Mouse (Mus musculus) urinary bladder, postnatal 25 days (tissue): ENCODE data around the gene Med26.
A peak's percentile ranks its signal among the peaks of the same experiment; 100 is the strongest.

Experiments used
- DNase-seq: peaks from one replicate; pipeline ENCODE4 v3.0.0; 2022; ENCODE audit warnings: low spot score

The Med26 gene

GRCm38 (mm10) chr8:72547802-72548643, at the start of gene Med26:
Gene Med26 (minus strand): TSS chr8:72548270.
- DNase-seq: peak; percentile 95

DNA sequence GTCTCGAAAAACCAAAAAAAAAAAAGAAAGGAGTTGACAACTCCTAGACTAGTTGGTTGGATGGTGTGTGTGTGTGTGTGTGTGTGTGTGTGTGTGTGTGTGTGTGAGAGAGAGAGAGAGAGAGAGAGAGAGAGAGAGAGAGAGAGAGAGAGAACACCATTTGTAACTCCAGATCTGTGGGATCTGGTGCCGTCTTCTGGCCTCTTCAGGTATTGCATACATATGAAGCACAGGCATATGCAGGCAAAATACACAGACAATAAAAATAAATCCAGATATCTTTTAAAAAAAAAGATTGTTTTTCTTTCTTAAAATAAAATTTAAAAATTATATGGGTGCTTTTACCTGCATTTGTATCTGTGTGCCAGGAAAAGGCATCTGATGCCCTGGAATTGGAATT, 42.1 kb upstream of the Med26 start:
- no peak for DNase-seq

GRCm38 (mm10) chr8:72589286-72589685, 41.2 kb upstream of the Med26 start:
- no peak for DNase-seq

DNA sequence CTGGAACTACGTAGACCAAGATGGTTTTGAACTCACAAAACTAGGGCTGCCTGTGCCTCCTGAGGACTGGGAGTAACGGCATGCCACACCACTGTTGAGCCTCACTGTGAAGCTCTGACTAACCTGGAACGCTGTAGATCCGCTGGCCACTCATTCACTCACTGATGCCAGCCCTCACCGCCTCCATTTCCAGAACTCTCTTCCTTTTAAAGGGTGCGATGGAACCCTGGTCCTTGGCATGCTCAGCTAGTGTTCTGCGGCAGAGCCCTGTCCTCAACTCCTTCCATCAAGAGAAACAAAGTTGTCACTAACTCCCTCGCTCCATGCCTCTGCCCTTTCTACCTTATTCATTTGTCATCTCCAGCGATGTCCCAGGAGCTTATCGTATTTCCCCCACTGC, 40.8 kb upstream of the Med26 start:
- no peak for DNase-seq

DNA sequence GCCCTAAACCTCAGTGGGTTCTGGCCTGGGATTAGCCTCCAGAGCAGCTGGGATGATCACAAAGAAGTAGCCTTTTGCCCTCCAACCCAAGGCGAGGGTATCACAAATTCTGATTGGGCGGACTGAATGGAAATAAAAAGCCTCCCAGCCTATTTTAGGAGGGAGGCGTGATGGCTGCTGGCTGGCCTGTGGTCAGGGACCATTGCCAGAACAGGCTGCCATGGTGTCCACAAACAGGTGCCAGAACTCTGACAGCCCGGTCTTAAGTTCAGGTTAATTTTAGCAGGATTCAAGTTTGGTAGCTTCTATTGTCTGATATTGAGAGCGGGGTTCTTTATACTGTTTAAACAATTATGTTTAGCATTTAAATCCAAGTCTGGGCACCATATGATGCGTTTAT, 39.7 kb upstream of the Med26 start:
- DNase-seq: no peak

- DNase-seq: no peak
Measured at GRCm38 (mm10) chr8:72584390-72584789, 36.3 kb upstream of the Med26 start.

GRCm38 (mm10) chr8:72583056-72583771, 35.1 kb upstream of the Med26 start:
- DNase-seq: no peak

DNA sequence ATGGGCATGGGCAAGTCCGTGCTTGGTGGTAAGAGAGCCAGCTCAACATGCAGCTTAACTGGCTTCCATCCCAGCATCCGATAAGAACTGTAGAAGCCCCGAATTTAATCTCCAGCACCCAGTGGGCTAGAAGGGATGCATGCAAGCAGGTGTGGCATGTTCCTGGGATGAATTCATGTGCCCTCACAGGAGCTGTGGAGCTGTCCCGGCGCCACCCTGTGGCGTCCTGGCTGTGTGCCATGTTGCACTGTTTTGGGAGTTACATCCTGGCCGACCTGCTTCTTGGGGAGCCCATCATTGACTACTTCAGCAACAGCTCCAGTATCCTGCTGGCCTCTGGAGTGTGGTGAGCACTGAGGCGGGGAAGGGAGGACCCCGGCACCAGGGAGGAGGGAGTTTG, 31.3 kb upstream of the Med26 start:
- no peak for DNase-seq

DNA sequence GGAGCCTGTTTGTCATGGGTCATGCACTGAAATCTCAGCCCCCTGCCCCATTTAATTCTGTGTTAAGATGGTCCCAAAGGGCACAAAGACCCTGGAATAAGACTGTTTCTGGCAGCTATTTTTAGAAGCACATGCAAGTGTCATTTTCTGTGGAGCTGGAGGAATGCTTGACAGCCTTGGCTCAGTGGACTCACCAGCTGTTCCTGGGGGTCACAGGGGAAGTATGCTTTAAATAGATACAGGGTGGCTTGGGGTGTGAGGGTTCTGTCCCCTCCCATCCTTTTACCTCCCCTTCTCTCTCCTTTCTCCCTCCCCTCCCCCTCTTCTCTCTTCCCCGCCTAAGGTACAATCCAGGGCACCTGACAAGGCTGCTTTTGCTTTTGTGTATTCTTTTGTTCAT, 29.9 kb upstream of the Med26 start:
- no peak for DNase-seq

GRCm38 (mm10) chr8:72577266-72577665, 29.2 kb upstream of the Med26 start:
- DNase-seq: no peak

DNA sequence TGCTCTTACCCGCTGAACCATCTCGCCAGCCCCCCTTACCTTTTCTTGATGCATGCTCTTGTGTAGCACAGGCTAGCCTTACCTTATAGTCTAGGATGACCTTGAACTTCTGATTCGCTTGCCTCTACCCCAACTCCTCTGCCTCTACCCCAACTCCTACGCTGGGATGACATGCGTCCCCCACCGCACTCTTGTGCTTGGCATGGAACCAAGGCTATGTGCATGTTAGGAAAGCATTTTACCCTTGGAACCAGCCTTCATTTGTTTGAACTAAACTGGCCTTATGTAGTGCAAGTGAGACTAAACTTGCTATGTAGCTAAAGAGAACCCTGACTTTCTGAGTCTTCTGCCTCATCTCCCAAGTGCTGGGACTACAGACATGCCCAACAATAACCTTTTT, 27.8 kb upstream of the Med26 start:
- no peak for DNase-seq

- DNase-seq: no peak
Measured at GRCm38 (mm10) chr8:72573450-72573849, 25.4 kb upstream of the Med26 start.

DNA sequence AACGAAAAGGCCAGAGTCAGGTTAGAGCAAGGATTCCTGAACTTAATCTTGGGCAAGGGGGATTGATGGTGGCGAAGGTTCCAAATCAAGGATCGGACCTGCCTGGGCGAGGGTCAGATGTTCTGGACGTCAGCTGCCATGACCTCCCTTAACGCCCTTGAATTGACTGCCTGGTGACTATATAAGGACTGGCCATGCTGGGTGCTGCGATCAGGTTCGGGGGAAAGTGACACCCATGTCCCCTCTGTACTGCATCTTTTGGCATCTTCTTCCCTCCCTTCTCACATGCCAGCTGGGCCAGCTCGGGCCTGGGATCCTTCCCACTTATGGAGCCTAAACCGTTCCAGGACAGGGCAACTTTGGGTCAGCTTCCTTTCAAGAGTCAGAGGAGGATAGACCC, 24.4 kb upstream of the Med26 start:
- DNase-seq: no peak

GRCm38 (mm10) chr8:72571611-72572473, 23.8 kb upstream of the Med26 start, which contains the start of gene Tmem38a:
Gene Tmem38a (plus strand): TSS chr8:72572055.
- peak; percentile 75 for DNase-seq

- DNase-seq: peak; percentile 97
Measured at GRCm38 (mm10) chr8:72570633-72571610, 22.9 kb upstream of the Med26 start, which contains the start of gene Smim7. Gene Smim7 (minus strand): TSS chr8:72571088.

GRCm38 (mm10) chr8:72565970-72566369, 17.9 kb upstream of the Med26 start:
- no peak for DNase-seq

DNA sequence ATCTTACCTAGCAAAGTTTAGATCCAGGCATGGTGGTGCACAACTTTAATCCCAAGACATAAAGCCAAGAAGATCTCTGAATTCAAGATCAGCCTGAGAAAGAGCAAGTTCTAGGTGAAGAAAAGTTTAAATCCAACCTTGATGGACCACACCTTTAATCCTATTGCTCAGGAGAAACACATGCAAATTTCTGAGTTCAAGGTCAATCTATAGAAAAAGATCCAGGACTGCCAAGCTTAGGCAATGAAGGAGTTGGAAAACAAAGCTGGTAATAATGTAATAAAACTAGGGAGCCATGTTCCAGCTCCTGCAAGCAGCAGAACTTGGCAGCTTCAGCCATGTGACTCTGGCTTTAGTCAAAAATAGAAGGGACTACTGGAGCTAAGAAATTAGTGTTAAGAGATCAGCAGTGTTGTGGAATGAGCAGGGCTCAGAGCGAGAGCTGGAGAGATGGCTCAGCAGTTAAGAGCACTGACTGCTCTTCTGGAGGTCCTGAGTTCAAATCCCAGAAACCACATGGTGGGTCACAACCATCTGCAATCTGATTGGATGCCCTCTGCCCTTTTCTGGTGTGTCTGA, 13.1 kb upstream of the Med26 start:
- DNase-seq: no peak

- no peak for DNase-seq
Measured at GRCm38 (mm10) chr8:72555770-72556169, 7.7 kb upstream of the Med26 start.

- DNase-seq: no peak
Measured at GRCm38 (mm10) chr8:72549314-72549892, 1.3 kb upstream of the Med26 start.

DNA sequence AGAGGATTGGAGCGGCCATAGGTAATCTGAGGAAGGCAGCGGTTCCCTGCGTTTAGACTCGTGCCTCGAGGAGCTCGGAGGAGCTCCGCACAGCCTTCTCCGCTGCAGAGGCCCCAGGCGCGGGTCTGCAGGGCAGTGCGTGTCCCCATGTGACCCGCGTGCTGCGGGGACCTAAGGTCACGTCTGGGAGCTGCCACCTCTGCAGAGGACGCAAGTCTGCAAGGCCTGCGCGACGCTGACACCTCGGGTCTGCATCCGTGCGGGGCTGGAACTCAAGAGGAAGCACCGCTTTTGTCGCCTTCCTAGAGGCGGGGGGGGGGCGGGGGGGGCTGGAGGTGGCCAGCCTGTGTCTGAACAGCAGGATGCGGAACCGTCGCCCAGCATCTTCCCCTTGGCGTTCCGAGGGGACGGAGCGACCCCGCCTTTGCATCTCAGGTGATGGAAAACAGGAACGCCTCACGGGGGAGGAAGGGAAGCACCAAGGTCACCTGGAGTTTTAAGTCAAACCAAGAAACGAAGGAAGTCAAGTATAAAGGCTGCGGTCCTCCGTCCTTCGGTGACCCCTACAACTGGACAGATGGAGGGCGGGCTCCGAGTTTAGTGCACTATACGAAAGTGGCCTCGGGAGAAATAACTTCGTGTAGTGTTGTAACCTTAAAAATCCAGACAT, 709 bp upstream of the Med26 start:
- DNase-seq: no peak
